Mouse (Mus musculus) inflammation-experienced regulatory T-cells (primary cell): ENCODE measurements around the gene Heatr4. TPM values are rescaled to one million over a fixed set of nuclear protein-coding genes. Genes with fewer than 3 reads are reported as not detected.

Experiments used
- polyA plus RNA-seq, 2 experiments: library from polyadenylated mRNA; unstranded; fragments of 100-300 nt; shearing (Covaris generic); gene quantifications; one replicate each; pipeline ENCODE4 v1.2.1; 2017

The Heatr4 gene
- under 1 TPM in 1 of 2 experiments, not detected in 1; 0.51 TPM for polyA plus RNA-seq

DNA sequence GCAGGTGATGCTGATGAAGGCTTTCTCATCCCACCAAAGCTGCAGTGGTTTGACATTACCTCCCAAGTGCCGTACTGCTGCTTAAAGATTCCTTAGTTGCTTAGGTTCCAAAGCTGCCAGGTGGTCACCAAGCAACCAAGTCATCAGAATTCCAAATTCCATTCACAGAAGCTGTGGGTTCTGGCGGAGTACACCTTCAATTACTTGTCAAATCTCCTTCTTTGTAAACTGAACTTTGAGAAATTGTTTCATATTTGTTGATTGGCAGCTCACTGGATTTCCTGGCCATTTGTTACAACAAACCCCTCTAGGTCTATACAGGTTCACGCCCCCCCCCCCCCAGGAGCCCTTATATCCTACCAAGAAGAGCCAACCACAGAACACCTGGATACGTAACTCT lies at the start of gene Heatr4:
Gene Heatr4 (minus strand): TSS at position 101 of the 400 bp plus-strand sequence.

GRCm38 (mm10) chr12:84009171-84009965 lies 24.7 kb upstream of the Heatr4 start, which contains the start of gene Acot1:
Gene Acot1, plus strand, starts transcription at chr12:84009490.

DNA sequence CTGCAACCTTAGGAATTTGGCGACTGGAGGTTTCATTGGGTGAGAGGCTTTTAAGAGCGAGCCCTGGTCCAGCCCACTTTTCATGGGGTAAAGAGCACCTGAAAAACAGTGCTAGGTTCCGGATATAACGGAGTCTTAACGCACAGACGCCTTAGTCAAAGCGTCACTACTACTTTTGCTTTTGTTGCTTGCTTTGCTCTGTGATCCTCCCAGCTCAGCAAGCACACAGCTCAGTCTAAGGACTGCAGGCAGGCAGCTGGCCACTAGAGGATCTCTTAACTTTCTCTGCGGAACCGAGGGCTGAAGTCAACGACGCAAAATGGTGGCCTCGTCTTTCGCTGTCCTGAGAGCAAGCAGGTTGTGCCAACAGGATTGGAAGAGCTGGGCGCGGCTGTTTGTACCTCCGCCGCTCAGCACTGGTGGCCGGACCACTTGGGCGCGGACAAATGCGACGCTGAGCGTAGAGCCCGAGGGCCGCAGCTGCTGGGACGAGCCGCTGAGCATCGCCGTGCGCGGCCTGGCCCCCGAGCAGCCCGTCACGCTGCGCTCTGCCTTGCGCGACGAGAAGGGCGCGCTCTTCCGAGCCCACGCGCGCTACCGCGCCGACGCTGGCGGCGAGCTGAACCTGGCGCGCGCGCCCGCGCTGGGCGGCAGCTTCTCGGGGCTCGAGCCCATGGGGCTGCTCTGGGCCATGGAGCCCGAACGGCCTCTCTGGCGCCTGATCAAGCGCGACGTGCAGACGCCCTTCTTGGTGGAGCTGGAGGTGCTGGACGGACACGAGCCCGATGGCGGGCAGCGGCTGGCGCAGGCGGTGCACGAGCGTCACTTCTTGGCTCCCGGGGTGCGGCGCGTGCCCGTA lies 3.2 kb upstream of the Heatr4 start, which contains the start of gene Acot2:
Gene Acot2 (plus strand): TSS at position 279 of the 859 bp plus-strand sequence.

DNA sequence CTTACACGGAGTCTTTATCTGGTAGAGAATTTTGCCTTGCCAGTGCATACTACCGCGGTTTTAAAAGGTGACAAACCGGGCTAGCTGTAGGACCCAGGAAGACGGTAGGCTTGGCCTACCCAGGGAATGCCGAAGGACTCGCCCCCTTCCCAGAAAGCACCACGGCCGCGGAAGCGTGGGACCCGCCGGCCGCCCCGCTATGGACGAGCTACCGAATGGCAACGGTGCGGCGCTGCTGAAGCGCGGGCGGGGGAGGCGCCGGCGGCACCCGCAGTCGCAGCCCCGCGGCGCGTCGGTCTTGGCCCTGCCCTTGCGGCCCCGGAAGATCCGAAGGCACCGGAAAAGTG lies 34.2 kb downstream of the Heatr4 start, which contains the start of gene Riox1:
Gene Riox1 (plus strand): TSS at position 116 of the 347 bp plus-strand sequence.

DNA sequence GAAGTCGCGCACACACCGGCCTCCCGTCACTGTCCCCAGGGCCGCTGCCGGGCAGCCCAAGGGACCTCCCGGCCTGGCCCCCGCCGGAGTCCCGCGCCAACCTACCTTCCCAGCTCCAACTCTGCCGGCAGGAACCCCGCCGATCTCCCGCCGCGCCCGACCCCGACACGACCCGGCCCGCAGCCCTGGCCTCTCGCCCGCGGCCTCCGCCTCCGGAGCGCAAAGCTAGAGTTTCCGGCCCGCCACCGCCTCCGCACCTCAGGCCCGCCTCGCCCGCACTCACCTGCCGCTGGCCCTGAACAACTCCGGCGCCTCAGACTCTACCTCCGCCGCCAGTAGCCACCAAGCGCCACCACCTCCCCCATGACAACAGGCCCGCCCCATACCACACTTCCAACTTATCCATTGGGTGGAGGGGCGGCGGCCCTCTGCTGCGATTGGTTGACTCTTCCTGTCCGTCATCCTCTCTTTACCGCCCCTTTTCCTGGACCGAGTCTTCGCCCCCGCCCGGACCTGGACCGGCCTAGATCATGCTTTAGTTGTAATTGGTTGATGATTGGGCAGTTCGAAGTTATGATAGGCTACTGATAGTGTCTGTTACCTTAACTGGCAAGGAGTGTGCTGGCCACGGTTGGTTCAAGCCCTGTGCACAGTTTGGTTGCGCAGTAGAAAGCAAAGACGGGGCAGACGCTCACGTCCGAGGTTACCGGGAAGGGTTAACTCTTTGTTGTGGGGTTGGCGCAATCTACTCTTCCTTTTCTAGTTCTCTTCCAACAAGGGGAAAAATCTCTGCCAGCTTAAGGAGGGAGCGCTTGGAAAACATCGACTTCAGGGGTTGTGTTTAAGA lies 62.9 kb downstream of the Heatr4 start, which contains the start of gene Numb:
Gene Numb (minus strand): TSS at position 400 of the 847 bp plus-strand sequence.

Other genes starting within 250 kb of the Heatr4 start
- 1 to 10 TPM in 1 of 2 experiments, not detected in 1; 1.1 TPM for gene Papln, start 221.2 kb downstream of the Heatr4 start, polyA plus RNA-seq
- gene Numb, start 62.9 kb downstream of the Heatr4 start, polyA plus RNA-seq = 10 to 100 TPM; 39.0 to 44.4 TPM
- gene Riox1, start 34.2 kb downstream of the Heatr4 start, polyA plus RNA-seq = 10 to 100 TPM; 24.4 to 39.3 TPM
- 1 to 10 TPM; 5.2 to 6.3 TPM for gene Acot2, start 3.0 kb upstream of the Heatr4 start, polyA plus RNA-seq
- 1 to 10 TPM in 1 of 2 experiments, under 1 TPM in 1; 0.51 to 2.5 TPM for gene Acot1, start 24.6 kb upstream of the Heatr4 start, polyA plus RNA-seq
- 1 to 10 TPM; 1.0 to 3.0 TPM for gene Acot4, start 53.5 kb upstream of the Heatr4 start, polyA plus RNA-seq
- not detected for gene Gm49366, start 54.1 kb upstream of the Heatr4 start, polyA plus RNA-seq
- gene Acot3, start 67.3 kb upstream of the Heatr4 start, polyA plus RNA-seq = under 1 TPM; 0.16 to 0.36 TPM
- gene Acot5, start 84.5 kb upstream of the Heatr4 start, polyA plus RNA-seq = not detected
- 1 to 10 TPM; 1.9 to 2.1 TPM for gene Acot6, start 115.8 kb upstream of the Heatr4 start, polyA plus RNA-seq
- gene Dnal1, start 129.5 kb upstream of the Heatr4 start, polyA plus RNA-seq = under 1 TPM; 0.31 to 0.78 TPM
- gene Pnma1, start 163.6 kb upstream of the Heatr4 start, polyA plus RNA-seq = under 1 TPM in 1 of 2 experiments, not detected in 1; 0.17 TPM
- gene Elmsan1, start 234.0 kb upstream of the Heatr4 start, polyA plus RNA-seq = 10 to 100 TPM; 25.6 to 29.6 TPM